Mouse (Mus musculus) bone marrow macrophage, adult 2 months (primary cell): ENCODE results near the gene Fgfr2.

Experiments used
- CTCF ChIP-seq: IDR thresholded peaks from 2 replicates; pipeline ENCODE4 v1.5.1; 2012; ENCODE audit warnings: low read depth, mild to moderate bottlenecking, low read length, moderate library complexity
- POLR2A ChIP-seq: IDR thresholded peaks from 2 replicates; pipeline ENCODE4 v1.6.1; 2012; ENCODE audit warnings: mild to moderate bottlenecking, low read depth, low read length, borderline replicate concordance

DNA sequence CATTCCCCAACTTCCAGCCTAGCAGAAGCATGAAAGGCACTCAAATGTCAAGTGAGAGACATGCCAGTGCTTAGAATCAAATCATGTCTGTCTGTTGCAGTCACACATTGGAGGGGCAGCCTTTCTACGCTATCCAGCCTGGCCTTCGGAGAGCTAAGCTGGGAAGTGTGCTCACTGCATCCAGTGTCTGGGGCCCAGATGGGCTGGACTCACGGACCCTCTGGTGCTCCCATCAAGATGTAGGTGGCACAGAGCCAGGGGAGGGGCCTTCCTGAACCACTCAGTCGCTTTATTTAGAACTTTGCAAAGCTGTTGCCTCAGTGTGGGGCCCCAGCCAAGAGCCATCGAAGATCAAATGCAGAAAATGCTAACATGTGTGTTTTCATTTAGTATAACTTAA is 2135.0 kb downstream of the Fgfr2 start:
- TF ChIP-seq CTCF (no peak), POLR2A (no peak)
